Mouse (Mus musculus): Measurements from ENCODE around the gene S1pr2.
"Not testable (repeated sequence)": the region's sequence is repeated elsewhere in the genome, so short reads cannot be mapped to it uniquely, and the experiment has no call there.

Gene S1pr2

GRCm38 (mm10) chr9:21001651-21002200 is 25.1 kb upstream of the S1pr2 start:
- no peak for DNase-seq (ENCODE audit: extremely low read depth, low read depth)

GRCm38 (mm10) chr9:21000811-21001210 is 24.2 kb upstream of the S1pr2 start:
- no peak for DNase-seq (ENCODE audit: extremely low read depth, low read depth)

GRCm38 (mm10) chr9:20998337-20998736 is 21.8 kb upstream of the S1pr2 start:
- DNase-seq (ENCODE audit: extremely low read depth, low read depth): not testable (repeated sequence)

GRCm38 (mm10) chr9:20997065-20997464 is 20.5 kb upstream of the S1pr2 start:
- DNase-seq (ENCODE audit: extremely low read depth, low read depth): no peak

GRCm38 (mm10) chr9:20995069-20995468 is 18.5 kb upstream of the S1pr2 start:
- DNase-seq (ENCODE audit: extremely low read depth, low read depth): no peak

GRCm38 (mm10) chr9:20993165-20993898 is 16.8 kb upstream of the S1pr2 start:
- no peak for DNase-seq (ENCODE audit: extremely low read depth, low read depth)

GRCm38 (mm10) chr9:20991587-20991986 is 15.0 kb upstream of the S1pr2 start:
- no peak for DNase-seq (ENCODE audit: extremely low read depth, low read depth)

- no peak for DNase-seq (ENCODE audit: extremely low read depth, low read depth)
These were observed 14.3 kb upstream of the S1pr2 start for GRCm38 (mm10) chr9:20990861-20991260.

- DNase-seq (ENCODE audit: extremely low read depth, low read depth): no peak
These were observed 11.4 kb upstream of the S1pr2 start for GRCm38 (mm10) chr9:20987953-20988352.

- DNase-seq (ENCODE audit: extremely low read depth, low read depth): no peak
These were observed 10.5 kb upstream of the S1pr2 start for GRCm38 (mm10) chr9:20986952-20987686.

GRCm38 (mm10) chr9:20983169-20983568 is 6.6 kb upstream of the S1pr2 start:
- no peak for DNase-seq (ENCODE audit: extremely low read depth, low read depth)

- DNase-seq (ENCODE audit: extremely low read depth, low read depth): no peak
These were observed 5.6 kb upstream of the S1pr2 start for GRCm38 (mm10) chr9:20982171-20982570.

GRCm38 (mm10) chr9:20979769-20980168 is 3.2 kb upstream of the S1pr2 start:
- no peak for DNase-seq (ENCODE audit: extremely low read depth, low read depth)

- no peak for DNase-seq (ENCODE audit: extremely low read depth, low read depth)
These were observed 2.6 kb upstream of the S1pr2 start for GRCm38 (mm10) chr9:20979181-20979580.

- DNase-seq (ENCODE audit: extremely low read depth, low read depth): no peak
These were observed 2.0 kb upstream of the S1pr2 start for GRCm38 (mm10) chr9:20978409-20979095.

- DNase-seq (ENCODE audit: extremely low read depth, low read depth): no peak
These were observed 544 bp upstream of the S1pr2 start for GRCm38 (mm10) chr9:20976961-20977689.

GRCm38 (mm10) chr9:20975431-20976215 is 958 bp downstream of the S1pr2 start:
- DNase-seq (ENCODE audit: extremely low read depth, low read depth): peak; percentile 68

- DNase-seq (ENCODE audit: extremely low read depth, low read depth): peak; percentile 70
These were observed 2.9 kb downstream of the S1pr2 start for GRCm38 (mm10) chr9:20973682-20974075.

GRCm38 (mm10) chr9:20973001-20973681 is 3.4 kb downstream of the S1pr2 start:
- no peak for DNase-seq (ENCODE audit: extremely low read depth, low read depth)
